11 mouse cellular contexts compared by ENCODE assay signal in genomic region chr12:102695369-102696239, GRCm38 (mm10). TPM values are rescaled to one million over a fixed set of nuclear protein-coding genes. Genes with fewer than 3 reads are reported as not detected.
A peak's percentile ranks its signal among the peaks of the same experiment; 100 is the strongest.
DNase-seq lines count a peak whose midpoint lies in the region; ATAC-seq and TF ChIP-seq lines count a peak whose summit lies in the region.
"Had no signal": no experiment of that assay in that cellular context is flagged by ENCODE, and none has a peak within 500 bp of the region (broad histone marks: within the 10 kb centered on the region; RNA-seq: fewer than 3 reads in every experiment).

No protein-coding gene starts in this region.

- no peak overlapping the region for H3K4me2 ChIP-seq in forebrain, embryonic 16.5 days (ENCODE audit: low read length)
- H3K4me2 ChIP-seq in CH12.LX (ENCODE audit: insufficient read depth, low read depth, poor library complexity, severe bottlenecking): peak overlapping the region; percentile 70
- H3K4me2 ChIP-seq: lung, embryonic 15.5 days had no signal

- H3K36me3 ChIP-seq in forebrain, embryonic 10.5 days (replicated peaks): peaks cover 9% of the 10 kb centered on the region
- no peaks in the 10 kb centered on the region for H3K36me3 ChIP-seq in forebrain, embryonic 16.5 days (ENCODE audit: control insufficient read depth, insufficient read depth)
- peaks cover 0 to 19% of the 10 kb centered on the region in 2 experiments for H3K36me3 ChIP-seq in CH12.LX (replicated peaks in 1 of 2; ENCODE audit: control insufficient read depth in 1 of 2, insufficient read depth in 1 of 2, low read length in 1 of 2)
- H3K36me3 ChIP-seq: heart, embryonic 10.5 days; lung, embryonic 15.5 days had no signal

- TF ChIP-seq EP300 in CH12.LX (IDR thresholded peaks at IDR 0.05; ENCODE audit: low read length): peak; percentile 50

- TF ChIP-seq CTCF in CH12.LX (conservative IDR thresholded peaks at IDR 0.05 in 1 of 2, IDR thresholded peaks at IDR 0.05 in 1 of 2; ENCODE audit: low read depth in 2 of 2, low read length in 2 of 2): no peak

- no peak for TF ChIP-seq RAD21 in CH12.LX (IDR thresholded peaks at IDR 0.05; ENCODE audit: low read depth, low read length)

- ATAC-seq in forebrain, embryonic 16.5 days: no peak; the same call in 1 of the 2 replicates
- ATAC-seq in inflammation-experienced regulatory T-cells, adult 6 months: peak; percentile 49
- 0 out of 2 replicates have a peak, but pooled peaks have one; percentile 17 for ATAC-seq in megakaryocyte progenitor cell, adult 5-6 weeks (replicated peaks; ENCODE audit: poor library complexity)

- no peaks in the 10 kb centered on the region for H3K9me3 ChIP-seq in forebrain, embryonic 10.5 days
- H3K9me3 ChIP-seq in forebrain, embryonic 16.5 days (ENCODE audit: control insufficient read depth, low read length): no peaks in the 10 kb centered on the region
- H3K9me3 ChIP-seq in CH12.LX (replicated peaks; ENCODE audit: low read length): no peaks in the 10 kb centered on the region
- H3K9me3 ChIP-seq: heart, embryonic 10.5 days; lung, embryonic 15.5 days had no signal

- dilution Hi-C loops in CH12.LX (cut with MboI; ENCODE audit: extremely low pct_ligation_motif_present, extremely low pct_unique_long_range_greater_than_20kb, low sequenced_read_pairs): no loop called here

- peak overlapping the region; percentile 87 for H3K27ac ChIP-seq in forebrain, embryonic 10.5 days
- H3K27ac ChIP-seq in forebrain, embryonic 16.5 days (ENCODE audit: low read length): no peak overlapping the region
- peak overlapping the region; percentile 97 for H3K27ac ChIP-seq in CH12.LX (ENCODE audit: insufficient read depth, low read depth)
- H3K27ac ChIP-seq: heart, embryonic 10.5 days; lung, embryonic 15.5 days had no signal

- TF ChIP-seq POLR2A in CH12.LX (IDR thresholded peaks at IDR 0.05; ENCODE audit: low read depth, low read length): 0 out of 2 replicates have a peak, but pooled peaks have one; percentile 36

- WGBS in forebrain, embryonic 10.5 days: 66% methylated on average over 18 of the region's 18 CpGs
- WGBS in forebrain, embryonic 16.5 days: 57% methylated on average over 18 of the region's 18 CpGs

- no peak for DNase-seq in forebrain, embryonic 10.5 days (ENCODE audit: extremely low spot score, low spot score)
- peak; percentile 70 for DNase-seq in CH12.LX (ENCODE audit: extremely low read depth)
- no peak for DNase-seq in adrenal gland, adult 8-10 months
- DNase-seq in heart, adult 9 months (ENCODE audit: low spot score in 2 of 2): no peak
- no peak for DNase-seq in urinary bladder, postnatal 25 days (ENCODE audit: low spot score)
- DNase-seq: B cell, adult 2 months had no signal

- peaks cover 72% of the 10 kb centered on the region for H3K4me1 ChIP-seq in forebrain, embryonic 10.5 days
- H3K4me1 ChIP-seq in forebrain, embryonic 16.5 days (replicated peaks; ENCODE audit: control insufficient read depth, insufficient read depth, low read length): peaks cover 54% of the 10 kb centered on the region
- H3K4me1 ChIP-seq in CH12.LX (ENCODE audit: control insufficient read depth in 1 of 2, insufficient read depth in 2 of 2): peaks cover 43 to 98% of the 10 kb centered on the region in 2 experiments

- peaks cover 63% of the 10 kb centered on the region for H3K79me2 ChIP-seq in CH12.LX (replicated peaks; ENCODE audit: control insufficient read depth, extremely low read depth, insufficient read depth, poor library complexity, severe bottlenecking)

- no peak overlapping the region for H3K4me3 ChIP-seq in forebrain, embryonic 10.5 days
- H3K4me3 ChIP-seq in forebrain, embryonic 16.5 days (replicated peaks; ENCODE audit: low read length): no peak overlapping the region
- peak overlapping the region; percentile 39 to 54 (median 42) for H3K4me3 ChIP-seq in CH12.LX (replicated peaks in 1 of 3; ENCODE audit: low read depth in 2 of 3, low read length in 2 of 3, poor library complexity in 1 of 3)
- H3K4me3 ChIP-seq: heart, embryonic 10.5 days; lung, embryonic 15.5 days had no signal

- no peaks in the 10 kb centered on the region for H3K27me3 ChIP-seq in forebrain, embryonic 10.5 days (ENCODE audit: poor library complexity, severe bottlenecking)
- no peaks in the 10 kb centered on the region for H3K27me3 ChIP-seq in forebrain, embryonic 16.5 days (replicated peaks; ENCODE audit: control insufficient read depth, insufficient read depth, low read length)
- no peaks in the 10 kb centered on the region for H3K27me3 ChIP-seq in CH12.LX (replicated peaks)
- H3K27me3 ChIP-seq: lung, embryonic 15.5 days had no signal

- in situ Hi-C loops in CH12.LX (cut with MboI; ENCODE audit: low pct_ligation_motif_present, low pct_unique_long_range_greater_than_20kb, low sequenced_read_pairs): loop anchor here (10.0 kb wide), 1 partner anchor 51 kb away; no protein-coding TSS in a partner anchor

- no peak overlapping the region for H3K9ac ChIP-seq in forebrain, embryonic 16.5 days (replicated peaks; ENCODE audit: low read depth, low read length)
- peak overlapping the region; percentile 75 for H3K9ac ChIP-seq in CH12.LX (ENCODE audit: insufficient read depth, low read depth)
- H3K9ac ChIP-seq: lung, embryonic 15.5 days had no signal

TF ChIP-seq in CH12.LX, 34 proteins besides CTCF, POLR2A, EP300 and RAD21 (continues in another document):
- no peak for TF ChIP-seq ZKSCAN1 (IDR thresholded peaks at IDR 0.05; ENCODE audit: borderline replicate concordance, low read depth, low read length)
- TF ChIP-seq NRF1 (IDR thresholded peaks at IDR 0.05; ENCODE audit: low read depth, low read length): peak; percentile 54; the same call in 1 of the 2 replicates
- TF ChIP-seq MEF2A (IDR thresholded peaks at IDR 0.05; ENCODE audit: borderline replicate concordance, low read depth, low read length): no peak; the same call in 1 of the 2 replicates
- peak; percentile 74 for TF ChIP-seq ETS1 (conservative IDR thresholded peaks at IDR 0.05; ENCODE audit: low read depth, low read length)
- peak; percentile 78 for TF ChIP-seq CHD2 (IDR thresholded peaks at IDR 0.05; ENCODE audit: low read length)
- TF ChIP-seq MAZ (IDR thresholded peaks at IDR 0.05; ENCODE audit: low read depth, low read length): peak; percentile 62; the same call in 1 of the 2 replicates
- no peak for TF ChIP-seq USF2 (conservative IDR thresholded peaks at IDR 0.05; ENCODE audit: low read depth, low read length)
- TF ChIP-seq NELFE (IDR thresholded peaks at IDR 0.05; ENCODE audit: low read depth, low read length): no peak
- TF ChIP-seq SIN3A (IDR thresholded peaks at IDR 0.05; ENCODE audit: low read length): no peak
- no peak for TF ChIP-seq USF1 (IDR thresholded peaks at IDR 0.05; ENCODE audit: low read depth, low read length)
- TF ChIP-seq KAT2A (IDR thresholded peaks at IDR 0.05; ENCODE audit: insufficient replicate concordance, low read length): 0 out of 2 replicates have a peak, but pooled peaks have one; percentile 33
- TF ChIP-seq GABPA (IDR thresholded peaks at IDR 0.05; ENCODE audit: insufficient replicate concordance, low read depth, low read length): no peak
- peak; percentile 17; the same call in 1 of the 2 replicates for TF ChIP-seq MAFK (IDR thresholded peaks at IDR 0.05; ENCODE audit: insufficient replicate concordance, low read length)
- TF ChIP-seq SMC3 (IDR thresholded peaks at IDR 0.05; ENCODE audit: low read depth, low read length): no peak
- TF ChIP-seq ZNF384 (IDR thresholded peaks at IDR 0.05; ENCODE audit: low read depth, low read length): no peak
- no peak for TF ChIP-seq JUN (IDR thresholded peaks at IDR 0.05; ENCODE audit: insufficient read depth, low read depth, low read length)
- TF ChIP-seq BHLHE40 (IDR thresholded peaks at IDR 0.05; ENCODE audit: low read depth, low read length): peak; percentile 51
- TF ChIP-seq TBP (conservative IDR thresholded peaks at IDR 0.05; ENCODE audit: low read depth, low read length): no peak
- no peak for TF ChIP-seq POLR2AphosphoS2 (IDR thresholded peaks at IDR 0.05; ENCODE audit: low read depth, low read length)

RNA-seq across cellular contexts. Expression of gene Itpk1, which starts 9.1 kb away (rescaled TPM):
- 16.5 and 18.5 TPM in 2 replicates for polyA plus RNA-seq in forebrain, embryonic 10.5 days (2016; fragmentation: Nextera tagmentation; extraction: Ambion mirVana)
- polyA plus RNA-seq in forebrain, embryonic 16.5 days (2015; fragmentation: Nextera tagmentation; extraction: Ambion mirVana): 66.5 and 68.7 TPM in 2 replicates
- total RNA-seq in CH12.LX (2012; rRNA removed) (16.0 and 19.2 TPM in 2 replicates), CH12.LX (2014; rRNA removed) (12.8 and 14.0 TPM in 2 replicates)
- polyA plus RNA-seq in CH12.LX (2012; ENCODE audit: insufficient read length, low read depth): 24.3 and 25.1 TPM in 2 replicates
- 10 to 100 TPM; 13.4 to 31.0 (median 14.1) TPM for polyA plus RNA-seq in inflammation-experienced regulatory T-cells, adult 6 months (2017; shearing (Covaris generic))
- 8.6 and 10.5 TPM in 2 replicates for total RNA-seq in megakaryocyte progenitor cell, adult 5-6 weeks (2015)
- 15.1 and 15.3 TPM in 2 replicates for total RNA-seq in megakaryocyte progenitor cell, adult 5-6 weeks (2017)
- total RNA-seq in adrenal gland, adult 8-10 months (2022): 100 to 1,000 TPM in 2 of 4 experiments, 10 to 100 TPM in 2; 49.2 to 139 (median 86.7) TPM

RNA-seq across cellular contexts. Expression of gene Moap1, which starts 47.9 kb away (rescaled TPM):
- 33.8 and 36.5 TPM in 2 replicates for polyA plus RNA-seq in forebrain, embryonic 10.5 days (2016; fragmentation: Nextera tagmentation; extraction: Ambion mirVana)
- polyA plus RNA-seq in forebrain, embryonic 16.5 days (2015; fragmentation: Nextera tagmentation; extraction: Ambion mirVana): 53.6 and 60.2 TPM in 2 replicates
- total RNA-seq in CH12.LX (2012; rRNA removed): 7.1 and 7.9 TPM in 2 replicates
- total RNA-seq in CH12.LX (2014; rRNA removed): 5.5 and 12.7 TPM in 2 replicates
- 6.1 and 15.4 TPM in 2 replicates for polyA plus RNA-seq in CH12.LX (2012; ENCODE audit: insufficient read length, low read depth)
- 1 to 10 TPM; 4.7 to 6.9 (median 6.2) TPM for polyA plus RNA-seq in inflammation-experienced regulatory T-cells, adult 6 months (2017; shearing (Covaris generic))
- total RNA-seq in megakaryocyte progenitor cell, adult 5-6 weeks (2015): 8.0 and 13.3 TPM in 2 replicates
- total RNA-seq in megakaryocyte progenitor cell, adult 5-6 weeks (2017): 2.7 and 10.3 TPM in 2 replicates
- 10 to 100 TPM in 3 of 4 experiments, 1 to 10 TPM in 1; 8.2 to 13.6 (median 11.5) TPM for total RNA-seq in adrenal gland, adult 8-10 months (2022)

RNA-seq across cellular contexts. Expression of gene Tmem251, which starts 48.0 kb away (rescaled TPM):
- polyA plus RNA-seq in forebrain, embryonic 10.5 days (2016; fragmentation: Nextera tagmentation; extraction: Ambion mirVana): 12.0 and 14.2 TPM in 2 replicates
- polyA plus RNA-seq in forebrain, embryonic 16.5 days (2015; fragmentation: Nextera tagmentation; extraction: Ambion mirVana): 11.0 and 11.9 TPM in 2 replicates
- total RNA-seq in CH12.LX (2012; rRNA removed) (3.9 and 7.2 TPM in 2 replicates), CH12.LX (2014; rRNA removed) (10.9 and 11.1 TPM in 2 replicates)
- 13.9 and 14.6 TPM in 2 replicates for polyA plus RNA-seq in CH12.LX (2012; ENCODE audit: insufficient read length, low read depth)
- 10 to 100 TPM in 1 of 3 experiments, 1 to 10 TPM in 2; 7.7 to 10.5 (median 9.7) TPM for polyA plus RNA-seq in inflammation-experienced regulatory T-cells, adult 6 months (2017; shearing (Covaris generic))
- total RNA-seq in megakaryocyte progenitor cell, adult 5-6 weeks (2015): 8.0 and 10.6 TPM in 2 replicates
- total RNA-seq in megakaryocyte progenitor cell, adult 5-6 weeks (2017): 8.3 and 8.8 TPM in 2 replicates
- total RNA-seq in adrenal gland, adult 8-10 months (2022): 1 to 10 TPM; 7.2 to 8.8 (median 7.7) TPM

Comparison
In these comparisons a context has a peak if more than half of its experiments do, and no peak if none do; other contexts are left out.
1. H3K4me3 ChIP-seq: peak in CH12.LX (3 of 3); none in forebrain, embryonic 10.5 days (single experiment) and forebrain, embryonic 16.5 days (single experiment).